Mouse (Mus musculus): ENCODE measurements at regions not wholly inside any gene's neighbourhood (a gene's known extent, or its start where the extent isn't known, plus 50 kb on each side); places are given as distances from the start of the nearest gene placed in this dataset.

DNA sequence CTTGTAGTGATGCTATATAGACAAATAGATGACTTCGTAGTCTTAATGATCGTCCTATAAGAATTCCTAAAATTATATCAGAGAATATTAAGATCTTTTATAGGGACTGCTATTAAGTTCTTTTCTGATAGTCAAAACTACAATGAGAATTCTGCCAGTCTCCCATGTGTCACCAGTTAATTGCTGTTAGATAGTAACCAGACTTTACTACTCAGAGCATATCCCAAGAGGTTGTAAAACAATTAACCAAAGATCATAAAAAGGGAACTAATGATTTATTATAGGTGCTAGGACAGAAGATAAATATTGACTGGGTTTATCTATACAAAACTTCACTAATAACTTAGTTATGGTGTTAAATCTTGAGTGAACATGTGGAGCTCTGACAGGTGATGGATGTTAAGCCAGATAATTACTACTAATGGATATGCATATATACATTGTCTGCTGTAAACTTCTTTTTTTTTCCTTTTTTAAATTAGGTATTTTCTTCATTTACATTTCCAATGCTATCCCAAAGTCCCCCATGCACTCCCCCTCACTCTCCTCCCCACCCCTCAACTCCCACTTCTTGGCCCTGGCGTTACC lies 615.5 kb downstream of the Prdm13 start:
- intact Hi-C loops (cut with DNase I) = no loop called here
- DNase-seq = no peak

Measured in left cerebral cortex, postnatal 4 days (tissue).